Mouse (Mus musculus) heart, postnatal 0 days (tissue): Measurements from ENCODE around the gene Vps33b. TPM values are rescaled to one million over a fixed set of nuclear protein-coding genes. Genes with fewer than 3 reads are reported as not detected.

ENCODE experiments used
- ATAC-seq: fragments of 200-750 bp; cut with Nextera tagmentation; 2 replicates; pipeline ENCODE4 v1.8.0; 2017; ENCODE audit warnings: low read depth, moderate number of reproducible peaks, moderate library complexity; ENCODE audit not compliant: insufficient read depth
- DNase-seq: peaks from one replicate; pipeline ENCODE4 v3.0.0-alpha.2; 2016; ENCODE audit warnings: low spot score
- H3K27ac ChIP-seq: fragments of 300-500 bp; sonication (generic); 2 replicates; pipeline ENCODE4 v1.5.1; 2014; ENCODE audit warnings: low read depth, mild to moderate bottlenecking
- H3K27me3 ChIP-seq: fragments of 300-500 bp; sonication (generic); 2 replicates; pipeline ENCODE4 v1.6.1; 2014; ENCODE audit warnings: low read length, mixed read lengths; ENCODE audit not compliant: control insufficient read depth, insufficient read depth
- H3K36me3 ChIP-seq: fragments of 300-500 bp; sonication (generic); replicated peaks from 2 replicates; pipeline ENCODE4 v1.6.1; 2014; ENCODE audit warnings: low read length, mixed read lengths; ENCODE audit not compliant: control insufficient read depth, insufficient read depth
- H3K4me1 ChIP-seq: fragments of 300-500 bp; sonication (generic); 2 replicates; pipeline ENCODE4 v1.6.1; 2014; ENCODE audit warnings: antibody characterized with exemption; ENCODE audit not compliant: control insufficient read depth, insufficient read depth
- H3K4me2 ChIP-seq: fragments of 300-500 bp; sonication (generic); 2 replicates; pipeline ENCODE4 v1.6.1; 2014; ENCODE audit warnings: low read depth, mild to moderate bottlenecking, low read length, moderate library complexity
- H3K4me3 ChIP-seq: fragments of 300-500 bp; sonication (generic); 2 replicates; pipeline ENCODE4 v1.5.1; 2014; ENCODE audit warnings: low read depth, low read length
- H3K9ac ChIP-seq: fragments of 300-500 bp; sonication (generic); replicated peaks from 2 replicates; pipeline ENCODE4 v1.6.1; 2014; ENCODE audit warnings: low read depth, low read length, mixed read lengths
- H3K9me3 ChIP-seq: fragments of 300-500 bp; sonication (generic); replicated peaks from 2 replicates; pipeline ENCODE4 v1.6.1; 2016; ENCODE audit warnings: low read length; ENCODE audit not compliant: control insufficient read depth
- CTCF ChIP-seq: IDR thresholded peaks from 2 replicates; pipeline ENCODE4 v1.5.1; 2016; ENCODE audit warnings: antibody characterized with exemption, control low read depth, low read depth
- EP300 ChIP-seq: IDR thresholded peaks from 2 replicates; pipeline ENCODE4 v1.6.1; 2016; ENCODE audit warnings: antibody characterized with exemption, low read depth
- WGBS: fragments of 180-500 bp; shearing (Covaris S2); extraction: QIAGEN DNeasy Blood & Tissue Kit; methylation state at CpG from one replicate; pipeline ENCODE4 v1.1.7; 2014; 5-methylcytosine and 5-hydroxymethylcytosine counted together
- polyA plus RNA-seq: library from polyadenylated mRNA; unstranded; fragments of >200 nt; fragmentation: Nextera tagmentation; extraction: Ambion mirVana; gene quantifications from 2 replicates; pipeline ENCODE4 v1.2.1, GENCODE M21; 2015
- total RNA-seq: library from RNA; depleted of rRNA; stranded (reverse); fragments of >200 nt; gene quantifications from 2 replicates; pipeline ENCODE4 v1.2.3, GENCODE M21; 2014; ENCODE audit warnings: low replicate concordance

Vps33b gene
- total and polyA plus RNA-seq, 2 experiments from 2014 or later = 3.9 to 8.0 TPM

- peak overlapping the region; percentile 84 for H3K4me3 ChIP-seq
- ATAC-seq (peak; percentile 49), DNase-seq (peak; percentile 27)
- H3K36me3 ChIP-seq = peaks cover 10% of the 10 kb centered on the region; the same call in 1 of the 2 replicates
- 7% methylated on average over 37 of the region's 37 CpGs for WGBS
- TF ChIP-seq CTCF (no peak), EP300 (no peak)
- no peaks in the 10 kb centered on the region; the same call in 1 of the 2 replicates for H3K4me1 ChIP-seq
- no peaks in the 10 kb centered on the region for H3K9me3 ChIP-seq
- peak overlapping the region; percentile 90 for H3K4me2 ChIP-seq
- H3K9ac ChIP-seq = peak overlapping the region; percentile 79
- no peaks in the 10 kb centered on the region for H3K27me3 ChIP-seq
- H3K27ac ChIP-seq = peak overlapping the region; percentile 82
Observed at GRCm38 (mm10) chr7:80294764-80295648, 25.6 kb downstream of the Vps33b start.

GRCm38 (mm10) chr7:80296462-80296861 lies 27.0 kb downstream of the Vps33b start:
- TF ChIP-seq EP300 = no peak
- TF ChIP-seq CTCF = no peak
- 90% methylated on average over 6 of the region's 6 CpGs for WGBS
- 0 out of 2 replicates have a peak overlapping the region, but pooled peaks have one; percentile 15 for H3K4me2 ChIP-seq
- peaks cover 7% of the 10 kb centered on the region for H3K36me3 ChIP-seq
- DNase-seq (no peak), ATAC-seq (no peak)
- no peak overlapping the region for H3K9ac ChIP-seq
- H3K9me3 ChIP-seq = no peaks in the 10 kb centered on the region
- no peaks in the 10 kb centered on the region; the same call in 1 of the 2 replicates for H3K4me1 ChIP-seq
- H3K27me3 ChIP-seq = no peaks in the 10 kb centered on the region
- no peak overlapping the region for H3K4me3 ChIP-seq
- no peak overlapping the region for H3K27ac ChIP-seq

DNA sequence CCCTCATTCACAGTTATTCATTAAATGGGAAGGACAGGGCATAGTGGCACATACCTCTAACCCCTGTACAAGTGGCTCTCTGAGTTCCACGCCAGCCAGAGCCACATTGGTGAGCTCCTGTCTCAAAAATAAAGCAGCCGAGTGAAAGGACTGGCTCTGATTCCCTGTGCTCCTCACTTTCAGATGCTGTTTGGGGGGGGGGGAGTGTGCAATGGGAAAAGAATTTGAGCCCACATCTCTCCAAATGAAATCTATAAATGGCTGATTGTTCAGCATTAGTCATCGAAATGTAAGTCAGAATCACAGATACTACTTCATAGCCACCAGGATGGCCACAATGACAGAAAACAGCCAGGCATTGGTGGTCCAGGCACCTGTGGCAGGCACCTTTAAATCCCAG lies 27.6 kb downstream of the Vps33b start:
- no peaks in the 10 kb centered on the region for H3K9me3 ChIP-seq
- WGBS = 43% methylated on average over 3 of the region's 3 CpGs
- H3K27ac ChIP-seq = no peak overlapping the region
- H3K4me1 ChIP-seq = no peaks in the 10 kb centered on the region; the same call in 1 of the 2 replicates
- H3K4me2 ChIP-seq = no peak overlapping the region
- no peaks in the 10 kb centered on the region for H3K27me3 ChIP-seq
- TF ChIP-seq EP300 = no peak
- TF ChIP-seq CTCF = no peak
- H3K36me3 ChIP-seq = peaks cover 13% of the 10 kb centered on the region
- no peak overlapping the region for H3K9ac ChIP-seq
- H3K4me3 ChIP-seq = no peak overlapping the region
- DNase-seq = no peak
- no peak for ATAC-seq

GRCm38 (mm10) chr7:80298754-80299153 lies 29.3 kb downstream of the Vps33b start:
- Histone ChIP-seq H3K4me1 (no peaks in the 10 kb centered on the region; the same call in 1 of the 2 replicates), H3K36me3 (peaks cover 27% of the 10 kb centered on the region), H3K27ac (no peak overlapping the region), H3K9me3 (no peaks in the 10 kb centered on the region), H3K27me3 (no peaks in the 10 kb centered on the region), H3K9ac (no peak overlapping the region), H3K4me2 (no peak overlapping the region), H3K4me3 (no peak overlapping the region)
- TF ChIP-seq EP300 (no peak), CTCF (no peak)
- WGBS = 95% methylated on average over 4 of the region's 4 CpGs
- DNase-seq = no peak
- ATAC-seq = no peak

DNA sequence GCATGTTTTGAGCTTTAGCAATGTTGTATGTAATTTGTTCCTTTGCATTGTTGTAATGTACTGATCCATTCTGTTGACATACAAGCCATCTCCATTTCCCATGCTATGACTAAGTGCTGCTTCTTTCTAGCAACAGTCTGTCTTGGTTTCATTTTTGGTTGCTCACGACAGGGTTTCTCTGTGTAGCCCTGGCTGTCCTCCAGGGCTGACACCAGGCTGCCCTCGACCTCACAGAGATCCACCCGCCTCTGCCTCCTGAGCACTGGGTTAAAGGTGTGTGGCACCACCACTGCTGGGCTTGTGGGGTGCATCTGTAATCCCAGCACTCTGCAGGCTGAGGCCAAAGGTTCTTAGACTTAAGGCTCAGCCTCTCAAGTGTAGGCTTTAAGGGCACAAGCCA lies 30.1 kb downstream of the Vps33b start:
- no peak for DNase-seq

More for the DNA sequence above, 30.1 kb downstream of the Vps33b start:
- Histone ChIP-seq H3K9me3 (no peaks in the 10 kb centered on the region), H3K27ac (no peak overlapping the region), H3K36me3 (peaks cover 35% of the 10 kb centered on the region), H3K4me2 (no peak overlapping the region), H3K4me3 (no peak overlapping the region), H3K4me1 (no peaks in the 10 kb centered on the region; the same call in 1 of the 2 replicates), H3K9ac (no peak overlapping the region), H3K27me3 (no peaks in the 10 kb centered on the region)
- ATAC-seq = no peak
- WGBS = 90% methylated on average over 3 of the region's 3 CpGs
- TF ChIP-seq EP300 (no peak), CTCF (no peak)
